Mouse (Mus musculus) A20 (cell line): ENCODE data around the gene Wnt10a.

Experiments
- DNase-seq: peaks from one replicate; pipeline ENCODE4 v3.0.0-alpha.2; 2011; ENCODE audit warnings: low read depth, low spot score

Gene Wnt10a

DNA sequence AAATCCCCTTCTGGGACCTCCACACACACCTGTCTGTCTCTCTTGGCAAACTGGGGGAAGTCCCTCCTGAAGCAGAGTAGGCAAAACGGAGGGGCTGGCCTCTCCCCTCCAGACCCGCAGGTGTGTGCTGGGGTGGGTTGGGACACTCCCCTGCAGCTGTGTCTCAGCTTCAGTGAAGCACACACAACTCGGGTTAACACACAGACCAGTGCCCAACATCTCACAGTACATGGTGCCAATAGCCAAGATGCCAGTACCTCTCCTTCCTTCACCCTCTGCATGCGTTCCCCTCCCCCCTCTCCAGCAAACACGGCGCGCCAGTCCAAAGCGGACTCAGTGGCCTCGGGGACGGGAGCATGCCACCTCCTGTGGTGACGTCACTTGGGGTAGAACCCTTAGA lies at the start of gene Wnt10a:
Gene Wnt10a (plus strand): TSS at position 268 of the 400 bp plus-strand sequence.
- peak; percentile 95 for DNase-seq

DNA sequence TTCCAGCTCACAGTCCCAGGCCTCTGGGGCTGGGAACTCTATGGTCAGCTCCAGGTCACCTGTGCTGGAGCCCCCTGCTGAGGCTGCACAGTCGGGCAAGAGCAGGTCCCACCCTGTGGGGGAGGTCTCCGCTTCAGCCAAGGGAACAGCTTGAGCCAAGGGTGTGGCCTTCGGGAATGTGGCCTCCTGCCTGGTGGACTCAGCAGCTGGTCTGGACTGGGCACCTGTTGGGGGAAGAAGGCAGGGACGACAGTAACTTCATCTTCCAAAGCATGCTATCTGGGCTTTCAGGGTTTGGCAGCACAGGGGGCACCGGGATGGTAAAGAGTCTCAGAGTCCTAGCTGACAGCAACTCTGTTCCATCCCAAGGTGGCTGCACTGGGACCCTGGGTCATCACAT lies 44.0 kb upstream of the Wnt10a start:
- no peak for DNase-seq

DNA sequence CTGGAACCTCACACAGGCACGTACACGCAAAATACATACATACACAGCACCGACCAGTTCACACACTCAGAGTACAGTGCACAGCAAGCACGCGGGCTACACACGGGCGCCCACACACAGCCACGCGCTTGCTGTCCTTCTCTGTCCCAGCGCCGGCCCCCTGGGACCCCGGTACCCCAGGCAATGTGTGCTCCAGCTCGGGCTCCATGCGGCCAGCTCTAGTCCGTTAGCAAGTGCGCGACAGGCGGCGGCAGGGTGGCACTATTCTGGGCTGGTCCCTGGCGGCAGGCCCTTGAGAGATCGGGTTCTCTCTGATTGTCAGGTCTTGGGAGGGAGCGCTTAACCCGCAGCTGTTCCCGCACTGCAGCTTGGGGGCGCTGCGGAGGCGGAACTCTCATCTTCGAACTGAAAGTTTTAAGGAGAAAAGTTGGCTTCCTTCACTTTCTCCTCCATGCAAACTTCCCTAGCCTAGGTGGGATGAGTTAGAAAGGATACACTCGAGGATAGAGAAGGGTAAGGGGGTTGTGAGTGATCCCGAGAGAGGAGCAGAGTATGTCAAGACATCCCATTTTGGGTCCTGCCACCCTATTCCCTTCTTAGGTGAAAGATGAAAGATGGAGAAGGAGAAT lies 42.6 kb upstream of the Wnt10a start, which contains the start of gene Prkag3:
Gene Prkag3 (minus strand): TSS at position 579 of the 629 bp plus-strand sequence.
- DNase-seq, result peak; percentile 76

DNA sequence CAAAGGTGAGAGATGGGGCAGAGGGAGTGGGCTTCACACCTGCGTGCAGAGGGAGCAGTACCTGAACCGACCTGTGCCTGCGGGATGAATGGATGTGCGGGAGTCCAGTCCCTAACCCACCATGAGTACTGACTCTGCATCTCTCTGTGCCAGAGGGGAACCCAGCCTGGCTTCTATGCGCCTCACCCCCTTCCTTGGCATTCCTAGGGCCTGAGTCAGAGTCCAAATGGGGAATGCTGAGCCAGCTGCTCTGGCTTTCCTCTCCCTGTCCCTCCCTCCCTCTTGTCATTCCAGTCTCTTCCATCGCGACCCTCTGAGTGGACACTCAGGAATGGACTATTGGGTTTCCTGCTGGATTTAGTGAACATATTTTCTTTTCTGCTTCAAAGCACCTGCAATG lies 42.0 kb upstream of the Wnt10a start:
- DNase-seq, result no peak

DNA sequence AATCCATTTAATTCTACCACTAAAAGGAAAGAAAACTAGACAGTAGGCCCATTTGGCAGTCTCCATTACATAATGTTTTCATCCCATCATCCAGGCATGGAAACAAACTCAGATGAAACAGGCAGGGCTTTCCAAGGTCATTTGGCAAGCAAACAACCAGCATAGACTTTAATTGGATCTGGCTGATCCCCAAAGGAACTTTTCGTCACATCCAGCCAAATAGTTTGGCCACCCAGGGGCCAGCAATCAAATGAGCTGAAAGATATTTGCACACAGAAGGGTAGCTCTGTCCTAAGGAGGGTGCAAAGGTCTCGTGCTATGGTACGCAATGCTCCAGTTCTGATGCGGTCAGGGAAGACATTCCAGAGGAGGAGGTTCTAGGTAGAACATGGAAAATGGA lies 40.6 kb upstream of the Wnt10a start:
- DNase-seq, result no peak

DNA sequence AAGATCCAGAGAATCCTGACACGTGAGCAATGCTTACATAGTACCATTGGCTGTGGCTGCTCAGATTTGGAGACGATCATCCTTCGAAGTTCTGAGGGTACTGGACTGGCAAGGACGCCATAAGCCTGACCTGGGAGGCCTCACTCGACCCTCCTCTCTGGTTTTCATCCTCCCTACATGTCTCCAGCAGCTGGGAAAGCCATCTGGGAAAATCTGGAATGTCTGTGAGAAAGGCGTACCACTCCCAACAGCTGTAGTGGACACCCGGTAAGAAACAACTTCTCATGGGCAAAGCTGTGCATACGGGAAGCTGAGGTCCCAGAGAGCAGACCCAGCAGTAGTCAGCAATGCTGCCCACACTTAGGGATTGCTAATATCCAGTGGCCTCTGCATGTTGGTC lies 39.2 kb upstream of the Wnt10a start:
- no peak for DNase-seq

DNA sequence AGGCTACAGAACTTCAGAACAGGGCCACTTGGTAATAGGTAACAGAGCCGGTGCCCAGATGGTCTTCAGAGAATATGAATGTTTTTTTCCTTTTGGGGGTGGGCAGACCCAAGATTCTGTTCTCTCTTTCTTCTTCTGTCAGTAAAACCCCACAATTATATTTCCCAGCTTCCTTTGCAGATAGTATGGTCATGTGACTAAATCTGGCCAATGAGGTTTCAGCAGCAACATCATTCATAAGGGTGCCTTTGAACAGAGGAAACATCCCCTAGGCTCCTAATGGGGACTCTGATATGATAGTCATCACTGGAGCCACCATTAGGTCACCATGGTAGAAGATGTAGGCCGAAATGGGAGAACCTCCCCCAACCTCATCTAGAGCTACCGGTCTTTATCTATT lies 38.5 kb upstream of the Wnt10a start:
- no peak for DNase-seq

DNA sequence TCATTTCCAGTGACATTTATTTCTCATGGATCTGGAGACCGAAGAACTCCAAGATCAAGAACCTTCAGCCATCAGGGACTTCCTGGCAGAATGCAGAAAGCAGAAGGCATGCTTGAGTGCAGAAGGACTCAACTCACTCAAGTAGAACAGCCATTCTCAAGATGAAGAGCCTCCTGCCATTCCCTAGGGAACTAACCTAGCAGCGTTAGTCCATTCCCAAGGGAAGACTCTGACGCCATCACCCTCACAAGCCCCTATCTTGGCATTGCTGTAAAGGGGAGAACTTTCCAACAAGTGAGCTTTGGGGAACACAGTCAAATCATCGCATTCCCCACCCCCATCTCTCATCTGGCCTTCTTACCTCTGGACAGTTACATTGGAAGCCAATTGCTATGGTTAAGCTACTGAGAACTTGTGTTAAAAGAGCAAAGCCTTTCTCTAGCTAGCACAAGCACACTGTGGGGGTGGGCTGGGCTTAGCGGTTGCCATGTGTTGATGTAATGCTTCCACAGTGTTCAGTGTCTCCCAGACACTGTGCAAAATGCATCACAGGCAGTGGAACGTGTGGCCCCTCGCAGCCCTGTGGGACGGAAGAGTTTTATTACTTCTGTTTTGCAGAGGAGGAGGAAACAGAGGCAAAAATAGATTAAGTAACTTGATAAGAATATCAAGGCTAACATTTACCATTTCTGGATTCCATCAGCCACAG lies 37.9 kb upstream of the Wnt10a start:
- DNase-seq, result no peak

DNA sequence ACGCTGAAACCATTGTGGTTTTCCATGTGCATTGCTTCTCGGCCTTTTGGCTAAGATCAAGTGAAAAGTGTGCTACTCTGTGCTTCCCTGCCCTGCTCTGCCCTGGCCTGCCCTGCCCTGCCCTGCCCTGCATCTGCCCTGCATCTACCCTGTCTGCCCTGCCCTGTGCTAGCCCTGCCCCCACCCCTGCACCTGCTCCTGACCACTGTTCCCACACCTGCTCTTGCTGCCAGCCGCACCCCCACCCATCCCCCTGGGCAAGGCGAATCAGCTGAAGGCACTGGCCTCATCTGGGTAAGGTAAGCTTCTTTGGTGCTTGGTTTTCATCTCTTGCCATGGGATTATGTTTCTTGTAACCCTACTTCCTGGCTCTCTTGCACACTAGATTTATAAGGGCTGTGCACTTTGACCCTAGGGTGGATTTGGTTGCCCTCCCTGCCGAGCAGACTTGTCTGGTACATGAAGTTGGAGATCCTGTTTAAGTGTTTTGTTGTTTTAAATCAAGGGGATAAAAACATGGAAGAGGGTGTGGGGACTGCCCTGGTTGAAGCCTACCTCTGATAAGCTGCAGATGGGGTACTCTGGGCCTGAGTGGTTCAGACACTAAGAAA lies 37.0 kb upstream of the Wnt10a start:
- DNase-seq, result peak; percentile 69

DNA sequence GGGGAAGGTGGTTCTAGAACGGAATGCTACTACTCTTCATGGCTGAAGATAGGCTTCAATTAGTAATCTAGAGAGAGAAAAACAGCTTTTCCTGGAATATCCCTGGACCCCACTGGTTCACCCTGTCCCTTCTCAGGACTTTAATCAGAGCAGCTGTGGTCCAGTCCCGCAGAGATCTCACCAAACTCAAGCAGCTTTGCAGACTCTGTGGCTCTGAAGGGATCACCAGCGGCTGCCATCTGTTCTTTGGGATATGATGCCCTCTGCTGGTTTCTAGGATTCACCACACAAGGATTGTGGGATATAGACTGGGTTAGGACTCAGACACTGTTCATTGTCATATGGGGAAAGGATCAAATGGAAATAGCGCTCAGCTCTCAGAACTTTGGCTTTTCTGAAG lies 31.5 kb upstream of the Wnt10a start:
- peak; percentile 51 for DNase-seq

DNA sequence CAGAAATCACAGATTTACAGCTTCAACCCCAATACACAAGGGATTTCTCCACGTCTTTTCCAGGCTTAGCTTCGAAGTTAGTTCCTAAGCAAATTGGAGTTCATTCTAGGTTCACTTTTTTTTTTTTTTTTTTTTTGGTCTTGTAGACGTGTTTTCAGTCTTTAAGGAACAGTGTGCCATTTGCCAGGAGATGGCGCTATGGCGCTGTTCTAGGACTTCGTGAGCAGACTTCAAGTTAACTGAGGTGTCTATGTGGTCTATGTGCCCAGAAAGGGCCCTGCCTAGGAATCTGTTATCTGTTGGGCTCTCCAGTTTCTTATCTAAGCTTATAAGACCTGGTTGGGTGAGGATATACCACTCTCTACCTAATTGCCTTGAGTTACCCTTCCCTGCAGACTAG lies 28.2 kb upstream of the Wnt10a start:
- DNase-seq, result peak; percentile 88

DNA sequence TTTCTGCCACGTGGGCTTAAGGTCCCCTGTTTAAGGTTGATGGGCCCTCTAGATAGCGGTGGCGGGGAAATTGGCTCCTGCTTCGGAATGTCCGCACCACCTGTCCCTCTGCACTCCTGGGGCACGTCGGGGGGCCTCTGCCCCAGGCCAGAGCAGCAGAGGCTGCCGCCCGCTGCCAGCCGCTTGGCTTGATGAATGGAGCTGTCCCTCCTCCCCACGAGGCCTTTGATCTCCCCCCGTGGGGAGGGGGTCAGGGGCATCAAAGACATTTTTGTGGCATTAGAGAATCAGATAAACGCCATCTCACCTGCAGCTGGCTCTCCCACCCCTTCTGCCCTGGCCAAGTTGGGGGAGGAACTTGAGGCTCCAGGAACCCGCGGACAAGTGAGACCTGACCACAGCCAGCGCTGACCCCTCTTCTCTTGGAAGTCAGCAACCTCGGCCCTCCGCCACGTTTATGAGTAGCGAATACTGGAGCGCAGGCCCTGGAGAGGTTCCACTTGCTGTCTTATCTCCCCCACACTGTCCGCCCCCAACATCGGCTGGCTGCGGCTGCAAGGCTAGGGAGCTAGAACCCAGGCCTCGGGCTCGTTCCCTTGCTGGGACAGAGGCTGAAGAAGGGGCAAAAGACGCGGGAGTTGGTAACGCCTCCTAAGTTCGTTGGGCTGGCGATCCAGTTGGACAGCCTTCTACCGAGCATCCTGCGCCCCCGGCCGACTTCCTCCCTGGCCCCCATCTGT lies 20.4 kb upstream of the Wnt10a start:
- DNase-seq, result no peak

DNA sequence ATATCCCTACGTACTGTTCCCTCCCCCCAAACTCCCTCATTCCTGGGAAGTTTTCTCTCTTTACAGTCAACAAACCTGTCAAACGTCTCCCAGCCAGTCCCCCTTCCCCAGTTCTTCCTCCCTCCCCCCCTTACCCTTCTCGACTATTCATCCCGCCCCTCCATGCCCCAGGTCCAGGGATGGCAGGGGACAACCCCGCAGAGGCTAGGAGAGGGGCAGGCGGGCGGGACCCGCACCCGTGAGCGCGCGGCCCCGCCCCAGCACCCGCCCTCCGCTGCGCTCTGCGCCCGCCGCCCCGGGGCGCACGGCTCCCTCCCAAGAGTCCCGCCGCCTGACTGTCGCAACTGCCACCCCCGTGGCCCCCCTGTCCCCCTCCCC lies 19.9 kb upstream of the Wnt10a start:
- no peak for DNase-seq

DNA sequence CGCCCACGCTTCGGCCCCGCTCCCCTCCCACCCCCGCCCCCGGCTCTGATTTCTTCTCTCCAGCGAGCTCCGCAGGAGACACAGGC lies 19.6 kb upstream of the Wnt10a start, which contains the start of gene Wnt6:
Gene Wnt6 (plus strand): TSS at position 48 of the 86 bp plus-strand sequence.
- DNase-seq, result no peak

DNA sequence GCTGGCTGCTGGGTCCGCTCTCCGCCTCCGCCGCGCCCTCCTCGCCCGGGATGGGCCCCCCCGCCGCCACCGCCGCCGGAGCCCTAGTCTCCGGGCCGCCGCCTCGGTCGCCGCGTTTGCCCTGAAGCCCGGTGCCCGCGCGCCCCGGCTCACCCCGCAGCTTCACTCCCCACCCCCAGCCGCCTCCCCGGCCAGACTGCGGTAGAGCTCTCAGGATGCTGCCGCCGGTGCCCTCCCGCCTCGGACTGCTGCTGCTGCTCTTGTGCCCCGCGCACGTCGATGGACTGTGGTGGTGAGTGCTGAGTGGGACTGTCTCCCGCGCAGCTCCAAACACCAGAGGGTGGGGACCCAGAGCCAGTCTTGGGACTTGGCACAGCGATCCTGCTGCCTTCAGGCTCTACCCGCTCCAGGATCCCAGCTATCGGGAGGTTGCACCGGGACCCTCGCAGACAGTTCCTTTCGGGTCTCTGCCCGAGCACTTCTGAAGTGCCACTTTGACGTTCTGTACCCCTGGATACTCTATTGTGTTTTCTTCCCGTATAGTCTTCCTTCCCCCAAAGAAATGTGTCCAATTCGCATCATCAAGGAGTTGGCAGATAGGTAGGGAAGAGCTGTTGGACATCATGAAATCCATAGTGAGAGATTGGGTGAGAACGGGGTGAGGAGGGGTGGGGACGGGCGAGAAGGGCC lies 19.2 kb upstream of the Wnt10a start:
- peak; percentile 35 for DNase-seq

DNA sequence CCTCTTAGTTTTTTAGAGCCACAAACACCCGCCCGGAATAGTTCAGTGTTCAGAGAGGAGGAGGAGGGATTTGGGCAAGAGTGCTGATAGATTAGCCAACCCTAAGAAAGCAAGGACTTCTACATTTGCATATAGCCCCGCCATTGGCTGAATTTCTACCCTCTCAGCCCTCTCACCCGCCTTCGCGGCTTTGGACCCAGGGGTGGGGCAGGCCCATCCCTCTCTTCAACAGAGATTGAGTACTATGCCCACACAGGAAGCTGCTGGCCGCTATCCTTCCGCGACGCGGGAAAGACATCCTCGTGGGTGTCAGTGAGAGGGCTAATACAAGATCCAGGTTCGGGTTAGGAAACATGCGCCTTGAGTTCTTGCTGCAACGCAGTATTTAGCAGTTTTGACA lies 18.2 kb upstream of the Wnt10a start:
- peak; percentile 87 for DNase-seq

DNA sequence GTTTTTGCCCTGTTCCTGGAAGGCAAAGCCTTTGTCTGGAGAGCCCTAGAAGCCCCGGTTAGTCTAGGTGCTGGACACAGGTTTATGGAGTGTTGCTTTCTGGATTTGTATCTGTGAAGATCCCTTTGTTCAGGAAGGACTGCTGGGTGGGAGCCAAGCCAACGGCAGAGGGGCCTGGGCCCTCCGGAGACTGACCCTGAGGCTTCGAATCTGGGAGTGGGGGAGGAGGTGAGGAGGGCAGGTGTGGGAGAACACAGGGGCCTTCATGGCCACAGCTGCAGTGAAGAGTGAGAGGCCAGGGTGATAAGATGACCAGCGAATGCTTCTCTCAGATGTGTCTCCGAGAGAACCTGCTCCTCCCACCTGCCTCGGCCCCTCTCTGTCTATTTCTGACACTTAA lies 17.3 kb upstream of the Wnt10a start:
- no peak for DNase-seq

DNA sequence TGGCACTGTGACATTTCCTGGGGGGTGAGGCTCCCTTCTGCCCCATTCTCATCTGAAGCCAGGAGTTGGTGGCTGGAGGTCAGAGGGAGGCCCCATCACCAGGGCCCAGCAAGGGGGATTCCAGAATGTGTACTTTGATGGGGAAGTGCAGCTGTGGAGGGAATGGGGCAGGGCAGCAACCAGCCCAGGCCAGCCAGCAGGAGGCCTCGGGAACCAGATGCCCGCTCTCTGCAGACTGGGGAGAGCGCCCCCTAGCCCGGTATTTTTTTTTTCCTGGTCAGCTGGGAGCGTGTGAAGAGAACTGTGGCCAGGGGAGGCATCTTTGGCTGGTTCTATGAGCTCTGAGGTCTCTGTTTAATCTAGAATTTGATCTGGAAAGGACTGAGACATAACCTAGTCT lies 15.5 kb upstream of the Wnt10a start:
- DNase-seq, result peak; percentile 45

DNA sequence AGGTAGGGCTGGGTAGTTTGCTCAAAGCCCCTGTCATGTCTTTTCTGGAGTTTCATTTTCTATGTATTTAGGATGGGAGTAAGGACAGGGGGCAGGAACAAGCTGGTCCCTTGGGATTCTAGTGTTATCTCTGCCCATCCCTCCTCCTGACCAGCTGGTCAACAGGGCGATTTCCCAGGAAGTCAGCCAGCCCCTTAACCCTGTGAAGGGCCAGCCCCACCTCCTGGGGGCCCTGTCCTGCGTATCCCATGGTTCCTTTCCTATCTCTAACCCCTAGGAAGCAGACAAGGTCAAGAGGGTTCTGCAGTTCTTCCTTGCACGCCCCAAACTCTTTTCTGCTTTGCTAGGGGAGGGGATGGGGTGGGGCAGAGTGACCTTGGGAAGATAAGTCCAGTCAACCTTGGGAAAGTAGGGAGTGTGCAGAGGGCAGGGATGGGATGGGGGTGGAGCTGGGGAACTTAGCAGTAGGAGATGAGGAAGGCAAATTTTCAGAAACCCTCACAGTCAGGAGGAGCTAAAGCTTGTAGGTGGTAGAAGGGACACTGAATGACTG lies 12.3 kb upstream of the Wnt10a start:
- no peak for DNase-seq

DNA sequence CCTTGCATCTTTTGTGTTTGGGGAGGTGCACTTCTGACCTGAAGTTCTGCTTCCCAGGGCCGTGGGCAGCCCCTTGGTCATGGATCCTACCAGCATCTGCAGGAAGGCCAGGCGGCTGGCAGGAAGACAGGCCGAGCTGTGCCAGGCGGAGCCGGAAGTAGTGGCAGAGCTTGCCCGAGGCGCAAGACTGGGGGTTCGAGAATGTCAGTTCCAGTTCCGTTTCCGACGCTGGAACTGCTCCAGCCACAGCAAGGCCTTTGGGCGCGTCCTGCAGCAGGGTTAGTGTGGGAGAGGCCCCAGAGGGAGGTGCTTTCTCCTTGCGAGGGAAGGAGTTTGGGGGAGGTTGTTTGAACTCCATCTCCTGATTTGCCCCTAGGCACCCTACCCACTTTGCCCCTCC lies 9.3 kb upstream of the Wnt10a start:
- DNase-seq, result no peak

DNA sequence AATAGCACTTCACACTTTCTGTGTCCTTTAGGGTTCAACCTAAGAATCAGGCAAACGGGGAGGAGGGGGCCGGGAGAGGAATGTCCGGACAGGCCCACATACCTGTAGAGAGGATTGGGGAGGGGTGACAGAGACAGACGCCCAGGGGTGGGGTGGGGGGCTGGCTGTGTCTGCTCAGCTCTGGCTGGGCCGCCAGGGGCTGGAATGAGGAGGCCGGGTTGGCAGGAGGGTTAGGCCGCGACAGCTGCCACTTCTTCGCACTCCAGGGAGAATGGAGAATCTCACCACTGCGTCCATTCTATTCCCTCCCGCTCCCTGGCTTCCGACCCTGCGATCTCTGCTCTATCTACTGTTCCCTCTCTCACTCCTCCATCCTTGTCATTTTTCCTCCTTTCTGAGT lies 7.8 kb upstream of the Wnt10a start:
- no peak for DNase-seq
